Mouse (Mus musculus) E14TG2a.4 (cell line): ENCODE results near the gene Ccdc70.
A peak's percentile ranks its signal among the peaks of the same experiment; 100 is the strongest.
"Not testable (repeated sequence)": the region's sequence is repeated elsewhere in the genome, so short reads cannot be mapped to it uniquely, and the experiment has no call there.

Experiments used
- H3K27me3 ChIP-seq: 2 replicates; pipeline ENCODE4 v1.6.1; 2014; ENCODE audit warnings: low read length, control low read depth; ENCODE audit not compliant: insufficient read depth
- H3K36me3 ChIP-seq: 2 replicates; pipeline ENCODE4 v1.6.1; 2014; ENCODE audit warnings: low read length, control low read depth; ENCODE audit not compliant: insufficient read depth
- H3K4me1 ChIP-seq: replicated peaks from 2 replicates; pipeline ENCODE4 v1.6.1; 2014; ENCODE audit warnings: low read depth, low read length, control low read depth
- H3K4me3 ChIP-seq: replicated peaks from 2 replicates; pipeline ENCODE4 v1.5.1; 2014; ENCODE audit warnings: mild to moderate bottlenecking, low read length
- H3K9me3 ChIP-seq: 2 replicates; pipeline ENCODE4 v1.6.1; 2014; ENCODE audit warnings: low read length, control low read depth
- CTCF ChIP-seq: conservative IDR thresholded peaks from 2 replicates; pipeline ENCODE4 v1.5.1; 2014; ENCODE audit warnings: low read length
- NANOG ChIP-seq: IDR thresholded peaks from 2 replicates; pipeline ENCODE4 v1.6.1; 2014; ENCODE audit warnings: borderline replicate concordance, low read length, mixed read lengths
- POU5F1 ChIP-seq: IDR thresholded peaks from 2 replicates; pipeline ENCODE4 v1.6.1; 2014; ENCODE audit warnings: low read length, borderline replicate concordance

Ccdc70 gene

GRCm38 (mm10) chr8:21969475-21969874, at the start of gene Ccdc70:
Ccdc70 (plus strand) TSS chr8:21969775.
- no peaks in the 10 kb centered on the region; the same call in 1 of the 2 replicates for H3K9me3 ChIP-seq
- no peaks in the 10 kb centered on the region for H3K36me3 ChIP-seq
- H3K27me3 ChIP-seq, result no peaks in the 10 kb centered on the region; the same call in 1 of the 2 replicates
- H3K4me3 ChIP-seq, result no peak within 1 kb of the TSS
- no peak for TF ChIP-seq POU5F1
- TF ChIP-seq CTCF, result no peak
- TF ChIP-seq NANOG, result no peak
- no peaks in the 10 kb centered on the region for H3K4me1 ChIP-seq

GRCm38 (mm10) chr8:21930754-21931153, 38.8 kb upstream of the Ccdc70 start:
- H3K4me3 ChIP-seq, result not testable (repeated sequence)

GRCm38 (mm10) chr8:21932610-21933009, 37.0 kb upstream of the Ccdc70 start, which contains the start of gene Defb15:
Defb15 (minus strand) TSS chr8:21932710.
- TF ChIP-seq POU5F1 (no peak), NANOG (no peak), CTCF (no peak)
- Histone ChIP-seq H3K4me1 (no peaks in the 10 kb centered on the region), H3K9me3 (no peaks in the 10 kb centered on the region), H3K4me3 (no peak within 1 kb of the TSS), H3K27me3 (no peaks in the 10 kb centered on the region), H3K36me3 (no peaks in the 10 kb centered on the region)

More at GRCm38 (mm10) chr8:21930754-21931153, 38.8 kb upstream of the Ccdc70 start:
- not testable (repeated sequence) for H3K36me3 ChIP-seq, H3K27me3 ChIP-seq, H3K4me1 ChIP-seq, H3K9me3 ChIP-seq

- H3K4me3 ChIP-seq, H3K36me3 ChIP-seq: not testable (repeated sequence)
- peaks cover 14% of the 10 kb centered on the region for H3K9me3 ChIP-seq
These were observed 31.5 kb upstream of the Ccdc70 start, which contains the start of gene Defb35 for GRCm38 (mm10) chr8:21938052-21938451. Defb35 (plus strand) TSS chr8:21938352.

GRCm38 (mm10) chr8:21946462-21946861, 23.1 kb upstream of the Ccdc70 start, which contains the start of gene Defb13:
Defb13 (plus strand) TSS chr8:21946762.
- TF ChIP-seq CTCF (no peak), POU5F1 (no peak), NANOG (no peak)
- no peaks in the 10 kb centered on the region for H3K4me1 ChIP-seq
- H3K4me3 ChIP-seq, result no peak within 1 kb of the TSS
- no peaks in the 10 kb centered on the region for H3K27me3 ChIP-seq
- H3K9me3 ChIP-seq, result no peaks in the 10 kb centered on the region
- no peaks in the 10 kb centered on the region for H3K36me3 ChIP-seq

More at GRCm38 (mm10) chr8:21938052-21938451, 31.5 kb upstream of the Ccdc70 start, which contains the start of gene Defb35:
- not testable (repeated sequence) for H3K4me1 ChIP-seq, H3K27me3 ChIP-seq

GRCm38 (mm10) chr8:21947311-21948017, 22.1 kb upstream of the Ccdc70 start:
- Histone ChIP-seq H3K4me1 (no peaks in the 10 kb centered on the region), H3K36me3 (no peaks in the 10 kb centered on the region), H3K4me3 (no peak overlapping the region), H3K9me3 (no peaks in the 10 kb centered on the region), H3K27me3 (no peaks in the 10 kb centered on the region)
- no peak for TF ChIP-seq POU5F1
- TF ChIP-seq NANOG, result no peak
- TF ChIP-seq CTCF, result no peak

- Histone ChIP-seq H3K27me3 (no peaks in the 10 kb centered on the region), H3K4me1 (peaks cover 7% of the 10 kb centered on the region), H3K9me3 (peaks cover 9% of the 10 kb centered on the region; the same call in 1 of the 2 replicates), H3K36me3 (no peaks in the 10 kb centered on the region), H3K4me3 (no peak overlapping the region)
- TF ChIP-seq CTCF (peak; percentile 76), POU5F1 (no peak), NANOG (no peak)
These were observed 14.3 kb upstream of the Ccdc70 start for GRCm38 (mm10) chr8:21955321-21955720.

GRCm38 (mm10) chr8:21956336-21956735, 13.2 kb upstream of the Ccdc70 start:
- no peaks in the 10 kb centered on the region for H3K36me3 ChIP-seq
- H3K9me3 ChIP-seq, result peaks cover 9% of the 10 kb centered on the region; the same call in 1 of the 2 replicates
- TF ChIP-seq NANOG (peak; percentile 27; the same call in 1 of the 2 replicates), POU5F1 (no peak), CTCF (no peak)
- no peaks in the 10 kb centered on the region for H3K27me3 ChIP-seq
- H3K4me1 ChIP-seq, result peaks cover 7% of the 10 kb centered on the region
- no peak overlapping the region for H3K4me3 ChIP-seq

GRCm38 (mm10) chr8:21958414-21958813, 11.2 kb upstream of the Ccdc70 start, which contains the start of gene Fam90a1a:
Fam90a1a (plus strand) TSS chr8:21958714.
- Histone ChIP-seq H3K4me1 (peaks cover 7% of the 10 kb centered on the region), H3K36me3 (no peaks in the 10 kb centered on the region), H3K27me3 (no peaks in the 10 kb centered on the region), H3K4me3 (no peak within 1 kb of the TSS), H3K9me3 (peaks cover 9% of the 10 kb centered on the region; the same call in 1 of the 2 replicates)
- TF ChIP-seq POU5F1 (no peak), NANOG (no peak), CTCF (no peak)
